Mouse (Mus musculus) kidney, embryonic 14.5 days (tissue): ENCODE measurements around the gene Gpr143. TPM values are rescaled to one million over a fixed set of nuclear protein-coding genes. Genes with fewer than 3 reads are reported as not detected.
A peak's percentile ranks its signal among the peaks of the same experiment; 100 is the strongest.

Source experiments
- ATAC-seq: fragments of 200-750 bp; cut with Nextera tagmentation; 2 replicates; pipeline ENCODE4 v1.8.0; 2017; ENCODE audit warnings: moderate number of reproducible peaks, mild to moderate bottlenecking, moderate TSS enrichment, moderate library complexity; ENCODE audit not compliant: low FRiP score, low TSS enrichment
- H3K27ac ChIP-seq: fragments of 300-500 bp; sonication (generic); 2 replicates; pipeline ENCODE4 v1.5.1; 2014; ENCODE audit warnings: low read depth, mild to moderate bottlenecking, low read length, moderate library complexity, mixed read lengths
- H3K27me3 ChIP-seq: fragments of 300-500 bp; sonication (generic); 2 replicates; pipeline ENCODE4 v1.6.1; 2014; ENCODE audit warnings: mild to moderate bottlenecking, low read length; ENCODE audit not compliant: control insufficient read depth, insufficient read depth
- H3K36me3 ChIP-seq: fragments of 300-500 bp; sonication (generic); 2 replicates; pipeline ENCODE4 v1.6.1; 2014; ENCODE audit warnings: low read length, mixed read lengths; ENCODE audit not compliant: control insufficient read depth, insufficient read depth
- H3K4me1 ChIP-seq: fragments of 300-500 bp; sonication (generic); 2 replicates; pipeline ENCODE4 v1.6.1; 2014; ENCODE audit warnings: low read length, mixed read lengths; ENCODE audit not compliant: control insufficient read depth, insufficient read depth
- H3K4me2 ChIP-seq: fragments of 300-500 bp; sonication (generic); replicated peaks from 2 replicates; pipeline ENCODE4 v1.6.1; 2014; ENCODE audit warnings: low read depth, mild to moderate bottlenecking, low read length
- H3K4me3 ChIP-seq: fragments of 300-500 bp; sonication (generic); 2 replicates; pipeline ENCODE4 v1.5.1; 2014; ENCODE audit warnings: mild to moderate bottlenecking, low read length
- H3K9ac ChIP-seq: fragments of 300-500 bp; sonication (generic); 2 replicates; pipeline ENCODE4 v1.6.1; 2014; ENCODE audit warnings: low read depth, mild to moderate bottlenecking, low read length, moderate library complexity
- H3K9me3 ChIP-seq: fragments of 300-500 bp; sonication (generic); 2 replicates; pipeline ENCODE4 v1.6.1; 2016; ENCODE audit warnings: low read length; ENCODE audit not compliant: control insufficient read depth
- WGBS: fragments of 180-500 bp; shearing (Covaris S2); extraction: QIAGEN DNeasy Blood & Tissue Kit; methylation state at CpG from one replicate; pipeline ENCODE4 v1.1.7; 2014; 5-methylcytosine and 5-hydroxymethylcytosine counted together
- polyA plus RNA-seq: library from polyadenylated mRNA; unstranded; fragments of >200 nt; fragmentation: Nextera tagmentation; extraction: Ambion mirVana; gene quantifications from 2 replicates; pipeline ENCODE4 v1.2.1, GENCODE M21; 2014

The Gpr143 gene
- 0.11 and 0.35 TPM in 2 replicates for polyA plus RNA-seq

GRCm38 (mm10) chrX:152781720-152782403, at the start of gene Gpr143:
Gpr143 (plus strand) TSS chrX:152781921.
- H3K36me3 ChIP-seq, result no peaks in the 10 kb centered on the region
- no peaks in the 10 kb centered on the region for H3K4me1 ChIP-seq
- ATAC-seq, result peak; percentile 55; the same call in 1 of the 2 replicates
- no peak within 1 kb of the TSS for H3K9ac ChIP-seq
- H3K4me3 ChIP-seq, result peak within 1 kb of the TSS; percentile 25
- no peaks in the 10 kb centered on the region for H3K9me3 ChIP-seq
- 21% methylated on average over 26 of the region's 26 CpGs for WGBS
- peak within 1 kb of the TSS; percentile 40 for H3K4me2 ChIP-seq
- H3K27ac ChIP-seq, result no peak within 1 kb of the TSS
- H3K27me3 ChIP-seq, result 0 out of 2 replicates have a peak, but pooled peaks cover 2% of the 10 kb centered on the region

- no peaks in the 10 kb centered on the region for H3K9me3 ChIP-seq
- H3K27ac ChIP-seq, result no peak overlapping the region
- H3K4me3 ChIP-seq, result no peak overlapping the region
- no peaks in the 10 kb centered on the region; the same call in 1 of the 2 replicates for H3K27me3 ChIP-seq
- no peak for ATAC-seq
- no peaks in the 10 kb centered on the region for H3K4me1 ChIP-seq
- no peak overlapping the region for H3K9ac ChIP-seq
- no peak overlapping the region for H3K4me2 ChIP-seq
- H3K36me3 ChIP-seq, result no peaks in the 10 kb centered on the region
Observed at GRCm38 (mm10) chrX:152735283-152735682, 46.4 kb upstream of the Gpr143 start.

GRCm38 (mm10) chrX:152738191-152738590, 43.5 kb upstream of the Gpr143 start:
- Histone ChIP-seq H3K27ac (no peak overlapping the region), H3K9ac (no peak overlapping the region), H3K4me1 (no peaks in the 10 kb centered on the region), H3K27me3 (no peaks in the 10 kb centered on the region; the same call in 1 of the 2 replicates), H3K4me2 (no peak overlapping the region), H3K36me3 (no peaks in the 10 kb centered on the region), H3K4me3 (no peak overlapping the region), H3K9me3 (no peaks in the 10 kb centered on the region)
- WGBS, result 85% methylated on average over 2 of the region's 2 CpGs
- no peak for ATAC-seq

- no peaks in the 10 kb centered on the region for H3K4me1 ChIP-seq
- H3K4me3 ChIP-seq, result no peak overlapping the region
- H3K27ac ChIP-seq, result no peak overlapping the region
- ATAC-seq, result no peak
- no peaks in the 10 kb centered on the region for H3K9me3 ChIP-seq
- H3K27me3 ChIP-seq, result no peaks in the 10 kb centered on the region; the same call in 1 of the 2 replicates
- 80% methylated on average over 4 of the region's 4 CpGs for WGBS
- H3K4me2 ChIP-seq, result no peak overlapping the region
- no peaks in the 10 kb centered on the region for H3K36me3 ChIP-seq
- H3K9ac ChIP-seq, result no peak overlapping the region
Observed at GRCm38 (mm10) chrX:152738759-152739368, 42.9 kb upstream of the Gpr143 start.

- no peaks in the 10 kb centered on the region for H3K36me3 ChIP-seq
- no peak overlapping the region for H3K9ac ChIP-seq
- no peaks in the 10 kb centered on the region; the same call in 1 of the 2 replicates for H3K27me3 ChIP-seq
- ATAC-seq, result no peak
- no peak overlapping the region for H3K4me2 ChIP-seq
- H3K9me3 ChIP-seq, result no peaks in the 10 kb centered on the region
- H3K4me3 ChIP-seq, result no peak overlapping the region
- H3K4me1 ChIP-seq, result no peaks in the 10 kb centered on the region
- no peak overlapping the region for H3K27ac ChIP-seq
Observed at GRCm38 (mm10) chrX:152743642-152744041, 38.1 kb upstream of the Gpr143 start.

- H3K9me3 ChIP-seq, result no peaks in the 10 kb centered on the region
- no peak for ATAC-seq
- no peak overlapping the region for H3K4me2 ChIP-seq
- no peak overlapping the region for H3K4me3 ChIP-seq
- H3K27ac ChIP-seq, result no peak overlapping the region
- no peak overlapping the region for H3K9ac ChIP-seq
- WGBS, result 77% methylated on average over 2 of the region's 2 CpGs
- no peaks in the 10 kb centered on the region for H3K4me1 ChIP-seq
- no peaks in the 10 kb centered on the region for H3K36me3 ChIP-seq
- H3K27me3 ChIP-seq, result no peaks in the 10 kb centered on the region; the same call in 1 of the 2 replicates
Observed at GRCm38 (mm10) chrX:152745925-152746324, 35.8 kb upstream of the Gpr143 start.

- Histone ChIP-seq H3K27me3 (no peaks in the 10 kb centered on the region), H3K4me1 (no peaks in the 10 kb centered on the region), H3K4me2 (no peak overlapping the region), H3K4me3 (no peak overlapping the region), H3K9me3 (no peaks in the 10 kb centered on the region), H3K27ac (no peak overlapping the region), H3K9ac (no peak overlapping the region), H3K36me3 (no peaks in the 10 kb centered on the region)
- no peak for ATAC-seq
- 90% methylated on average over 1 of the region's 1 CpGs for WGBS
Observed at GRCm38 (mm10) chrX:152755819-152756218, 25.9 kb upstream of the Gpr143 start.

- Histone ChIP-seq H3K4me2 (no peak overlapping the region), H3K4me1 (no peaks in the 10 kb centered on the region)
Observed at GRCm38 (mm10) chrX:152756293-152756692, 25.4 kb upstream of the Gpr143 start.

GRCm38 (mm10) chrX:152762437-152762836, 19.3 kb upstream of the Gpr143 start:
- no peak overlapping the region for H3K9ac ChIP-seq
- no peaks in the 10 kb centered on the region for H3K9me3 ChIP-seq
- no peaks in the 10 kb centered on the region for H3K4me1 ChIP-seq
- WGBS, result 50% methylated on average over 2 of the region's 2 CpGs
- no peak for ATAC-seq
- H3K27ac ChIP-seq, result no peak overlapping the region
- no peak overlapping the region for H3K4me3 ChIP-seq
- no peaks in the 10 kb centered on the region for H3K36me3 ChIP-seq
- H3K4me2 ChIP-seq, result no peak overlapping the region
- H3K27me3 ChIP-seq, result no peaks in the 10 kb centered on the region

More at GRCm38 (mm10) chrX:152756293-152756692, 25.4 kb upstream of the Gpr143 start:
- Histone ChIP-seq H3K36me3 (no peaks in the 10 kb centered on the region), H3K27me3 (no peaks in the 10 kb centered on the region), H3K27ac (no peak overlapping the region), H3K9ac (no peak overlapping the region), H3K9me3 (no peaks in the 10 kb centered on the region), H3K4me3 (no peak overlapping the region)
- ATAC-seq, result no peak
- 94% methylated on average over 5 of the region's 5 CpGs for WGBS
